In genomic region chr4:150889955-150890315, GRCm38 (mm10) we compare ENCODE assay signal across 10 mouse cellular contexts. TPM values are rescaled to one million over a fixed set of nuclear protein-coding genes. Genes with fewer than 3 reads are reported as not detected.
DNase-seq lines count a peak whose midpoint lies in the region; ATAC-seq and TF ChIP-seq lines count a peak whose summit lies in the region.
"Had no signal": no experiment of that assay in that cellular context is flagged by ENCODE, and none has a peak within 500 bp of the region (broad histone marks: within the 10 kb centered on the region; RNA-seq: fewer than 3 reads in every experiment).

No protein-coding gene starts in this region.

- H3K27ac ChIP-seq in kidney, adult 2 months (ENCODE audit: insufficient read depth, low read depth, low read length), result peak overlapping the region; percentile 19; the same call in 1 of the 2 replicates
- H3K27ac ChIP-seq in embryonic facial prominence, embryonic 12.5 days, result 0 out of 2 replicates have a peak overlapping the region, but pooled peaks have one; percentile 6
- H3K27ac ChIP-seq in kidney, postnatal 0 days, result 0 out of 2 replicates have a peak overlapping the region, but pooled peaks have one; percentile 27
- H3K27ac ChIP-seq: forebrain, embryonic 12.5 days had no signal

- TF ChIP-seq POLR2A in kidney, adult 2 months (IDR thresholded peaks at IDR 0.05; ENCODE audit: low read depth, low read length), result no peak

- no peak overlapping the region for H3K4me3 ChIP-seq in kidney, adult 2 months (ENCODE audit: insufficient read depth, low read depth, low read length)
- H3K4me3 ChIP-seq in embryonic facial prominence, embryonic 12.5 days, result no peak overlapping the region
- no peak overlapping the region for H3K4me3 ChIP-seq in kidney, postnatal 0 days (replicated peaks; ENCODE audit: low read depth, low read length)
- H3K4me3 ChIP-seq: forebrain, embryonic 12.5 days had no signal

- no peak overlapping the region for H3K9ac ChIP-seq in embryonic facial prominence, embryonic 12.5 days
- H3K9ac ChIP-seq in kidney, postnatal 0 days (ENCODE audit: low read depth, low read length), result no peak overlapping the region
- H3K9ac ChIP-seq: forebrain, embryonic 12.5 days had no signal

- H3K27me3 ChIP-seq in kidney, adult 2 months (replicated peaks; ENCODE audit: control insufficient read depth, insufficient read depth, low read length), result no peaks in the 10 kb centered on the region
- H3K27me3 ChIP-seq in embryonic facial prominence, embryonic 12.5 days, result no peaks in the 10 kb centered on the region
- H3K27me3 ChIP-seq in kidney, postnatal 0 days (ENCODE audit: insufficient read depth, low read length), result no peaks in the 10 kb centered on the region
- H3K27me3 ChIP-seq: forebrain, embryonic 12.5 days; Patski had no signal

- H3K4me2 ChIP-seq in embryonic facial prominence, embryonic 12.5 days (replicated peaks), result no peak overlapping the region; the same call in 1 of the 2 replicates
- H3K4me2 ChIP-seq in kidney, postnatal 0 days (ENCODE audit: low read length), result peak overlapping the region; percentile 31
- H3K4me2 ChIP-seq: forebrain, embryonic 12.5 days had no signal

- 42% methylated on average over 13 of the region's 13 CpGs for WGBS in kidney, adult 2 months
- WGBS in embryonic facial prominence, embryonic 12.5 days, result 48% methylated on average over 13 of the region's 13 CpGs
- WGBS in kidney, postnatal 0 days, result 23% methylated on average over 13 of the region's 13 CpGs

- H3K36me3 ChIP-seq in kidney, adult 2 months (ENCODE audit: control insufficient read depth, insufficient read depth, low read length), result no peaks in the 10 kb centered on the region
- no peaks in the 10 kb centered on the region for H3K36me3 ChIP-seq in embryonic facial prominence, embryonic 12.5 days
- no peaks in the 10 kb centered on the region for H3K36me3 ChIP-seq in kidney, postnatal 0 days (ENCODE audit: insufficient read depth, low read length)
- H3K36me3 ChIP-seq: forebrain, embryonic 12.5 days had no signal

- peaks cover 15% of the 10 kb centered on the region; the same call in 1 of the 2 replicates for H3K4me1 ChIP-seq in kidney, adult 2 months (ENCODE audit: control insufficient read depth, insufficient read depth, low read length)
- peaks cover 10% of the 10 kb centered on the region; the same call in 1 of the 2 replicates for H3K4me1 ChIP-seq in embryonic facial prominence, embryonic 12.5 days
- peaks cover 8% of the 10 kb centered on the region; the same call in 1 of the 2 replicates for H3K4me1 ChIP-seq in kidney, postnatal 0 days (replicated peaks; ENCODE audit: insufficient read depth, low read length)
- H3K4me1 ChIP-seq: forebrain, embryonic 12.5 days had no signal

- DNase-seq in kidney, adult 2 months, result peak; percentile 37
- no peak for DNase-seq in kidney, adult 11 months
- peak; percentile 45 for DNase-seq in kidney, postnatal 0 days (ENCODE audit: low spot score)
- peak; percentile 61 for DNase-seq in lung, postnatal 10 days
- no peak for DNase-seq in embryo, embryonic 9.5 days (ENCODE audit: extremely low spot score)
- no peak for DNase-seq in Muller cell, postnatal 12 days (ENCODE audit: inconsistent ontology term)
- DNase-seq in cerebellum, adult 9-11 months, result no peak

- no peaks in the 10 kb centered on the region for H3K9me3 ChIP-seq in embryonic facial prominence, embryonic 12.5 days
- no peaks in the 10 kb centered on the region for H3K9me3 ChIP-seq in kidney, postnatal 0 days (replicated peaks; ENCODE audit: low read length)
- H3K9me3 ChIP-seq: forebrain, embryonic 12.5 days had no signal

- ATAC-seq in embryonic facial prominence, embryonic 12.5 days (ENCODE audit: insufficient number of reproducible peaks, insufficient read depth, low FRiP score, low TSS enrichment), result no peak
- ATAC-seq in kidney, postnatal 0 days (replicated peaks; ENCODE audit: low FRiP score, low read depth), result no peak
- ATAC-seq: Patski had no signal

- 0 out of 2 replicates have a peak, but pooled peaks have one; percentile 6 for TF ChIP-seq CTCF in kidney, adult 2 months (conservative IDR thresholded peaks at IDR 0.05; ENCODE audit: insufficient read depth, insufficient read length, low read depth, low read length)
- TF ChIP-seq CTCF in kidney, postnatal 0 days (IDR thresholded peaks at IDR 0.05; ENCODE audit: low read depth), result no peak

RNA-seq across cellular contexts. Expression of gene Park7, which starts 24.3 kb away (rescaled TPM):
- polyA plus RNA-seq in kidney, adult 2 months (2012; rRNA removed), result 314 and 444 TPM in 2 replicates
- 425 and 444 TPM in 2 replicates for polyA plus RNA-seq in embryonic facial prominence, embryonic 12.5 days (2016; fragmentation: Nextera tagmentation; extraction: Ambion mirVana)
- 419 and 424 TPM in 2 replicates for polyA plus RNA-seq in kidney, postnatal 0 days (2015; fragmentation: Nextera tagmentation; extraction: Ambion mirVana)

RNA-seq across cellular contexts. Expression of gene Tnfrsf9, which starts 24.4 kb away (rescaled TPM):
- polyA plus RNA-seq in kidney, adult 2 months (2012; rRNA removed), result 0.14 and 0.86 TPM in 2 replicates
- polyA plus RNA-seq in embryonic facial prominence, embryonic 12.5 days (2016; fragmentation: Nextera tagmentation; extraction: Ambion mirVana), result 0.29 and 1.0 TPM in 2 replicates
- polyA plus RNA-seq in kidney, postnatal 0 days (2015; fragmentation: Nextera tagmentation; extraction: Ambion mirVana), result 0.13 TPM in 2 replicates

RNA-seq across cellular contexts. Expression of gene Errfi1, which starts 36.2 kb away (rescaled TPM):
- 230 TPM in 2 replicates for polyA plus RNA-seq in kidney, adult 2 months (2012; rRNA removed)
- 26.9 and 27.8 TPM in 2 replicates for polyA plus RNA-seq in embryonic facial prominence, embryonic 12.5 days (2016; fragmentation: Nextera tagmentation; extraction: Ambion mirVana)
- 34.1 and 35.5 TPM in 2 replicates for polyA plus RNA-seq in kidney, postnatal 0 days (2015; fragmentation: Nextera tagmentation; extraction: Ambion mirVana)

Comparison
In these comparisons a context has a peak if more than half of its experiments do, and no peak if none do; other contexts are left out.
1. DNase-seq: peak in kidney, adult 2 months (single experiment), kidney, postnatal 0 days (single experiment) and lung, postnatal 10 days (single experiment); none in kidney, adult 11 months (single experiment), embryo, embryonic 9.5 days (single experiment), Muller cell, postnatal 12 days (single experiment) and cerebellum, adult 9-11 months (single experiment).
2. Peak in every context shown above with its lines, with median percentiles within 50 percentile points of each other: H3K27ac ChIP-seq.